Mouse (Mus musculus): ENCODE results near the gene Zfp831.

DNA sequence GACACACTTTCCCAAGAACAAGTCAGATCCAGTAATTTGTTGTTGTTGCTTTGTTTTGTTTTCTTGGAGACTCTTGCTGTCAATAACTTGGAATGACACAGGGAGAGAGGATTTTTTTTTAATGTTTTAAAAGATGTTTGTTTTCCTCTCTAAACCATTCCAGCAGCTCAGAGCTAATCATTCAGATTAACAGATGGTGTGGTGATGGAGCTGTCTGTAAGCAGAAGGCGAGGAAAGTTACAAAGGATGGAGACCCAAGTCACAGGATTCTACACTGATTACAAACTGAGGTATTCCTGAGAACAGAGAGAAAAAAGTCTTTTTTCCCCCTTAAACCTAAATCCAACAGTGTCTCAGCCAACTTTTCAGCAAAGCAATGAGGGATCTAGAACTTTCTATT lies 19.3 kb downstream of the Zfp831 start:
- TF ChIP-seq CTCF (IDR thresholded peaks at IDR 0.05; ENCODE audit: borderline replicate concordance, insufficient read depth, low read depth, low read length) (no peak), POLR2A (IDR thresholded peaks at IDR 0.05; ENCODE audit: borderline replicate concordance, insufficient read depth, low read length) (no peak)

Measured in cerebellum, adult 2 months (tissue).